Mouse (Mus musculus): ENCODE measurements at regions not wholly inside any gene's neighbourhood (a gene's known extent, or its start where the extent isn't known, plus 50 kb on each side); places are given as distances from the start of the nearest gene placed in this dataset.

DNA sequence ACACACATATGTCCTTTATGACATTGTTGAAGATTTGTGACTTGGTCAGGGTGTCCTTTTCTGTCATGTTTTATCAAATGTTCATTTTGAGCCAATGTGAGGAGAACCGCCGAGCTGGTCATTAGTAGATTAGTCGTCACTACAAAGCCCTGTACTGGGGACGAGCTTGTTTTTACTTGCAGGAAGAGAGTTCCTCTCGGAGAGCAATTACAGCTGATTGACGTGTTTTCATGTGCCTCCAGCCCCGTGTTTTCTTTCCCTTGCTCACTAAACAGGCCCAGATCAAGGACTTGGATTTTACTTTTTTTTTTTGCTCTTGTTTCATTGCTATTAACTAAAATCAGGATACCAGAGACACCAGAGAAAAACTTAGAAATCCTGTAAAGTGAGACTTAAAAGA is 307.1 kb upstream of the Pkn2 start:
- no peak overlapping the region for H3K27ac ChIP-seq
- no peak for TF ChIP-seq CTCF (IDR thresholded peaks at IDR 0.05; ENCODE audit: low read depth)
- H3K27me3 ChIP-seq (ENCODE audit: insufficient read depth, low read length): no peaks in the 10 kb centered on the region
- no peak overlapping the region for H3K4me3 ChIP-seq (replicated peaks; ENCODE audit: low read depth, low read length)
- DNase-seq (ENCODE audit: low spot score): peak; percentile 59
- 13% methylated on average over 7 of the region's 7 CpGs for WGBS
- H3K4me1 ChIP-seq (replicated peaks; ENCODE audit: insufficient read depth, low read length): no peaks in the 10 kb centered on the region
- ATAC-seq (replicated peaks; ENCODE audit: low FRiP score, low read depth): no peak
- no peak overlapping the region for H3K4me2 ChIP-seq (ENCODE audit: low read length)
- H3K36me3 ChIP-seq (ENCODE audit: insufficient read depth, low read length): no peaks in the 10 kb centered on the region
- no peak overlapping the region for H3K9ac ChIP-seq (ENCODE audit: low read depth, low read length)
- H3K9me3 ChIP-seq (replicated peaks; ENCODE audit: low read length): no peaks in the 10 kb centered on the region

DNA sequence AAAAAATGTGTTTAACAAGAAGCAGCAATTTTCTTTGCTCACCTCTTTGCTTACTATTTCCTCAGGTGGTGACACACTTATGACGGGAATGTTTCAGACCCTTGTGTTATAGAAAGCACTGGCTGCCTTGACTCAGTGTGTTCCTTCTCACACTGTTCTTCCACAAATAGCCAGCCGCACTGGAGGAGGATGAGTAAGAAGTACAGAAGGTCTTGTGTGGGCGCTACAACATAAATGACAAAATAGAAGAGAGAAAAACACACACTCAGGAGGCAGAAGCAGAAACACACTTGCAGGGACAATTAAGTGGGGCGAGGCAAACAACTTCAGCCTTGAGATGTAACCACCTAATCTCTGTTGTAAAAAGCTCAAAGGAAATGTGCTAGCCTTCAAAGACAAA is 292.2 kb upstream of the Pkn2 start:
- no peak for ATAC-seq (replicated peaks; ENCODE audit: low FRiP score, low read depth)

DNA sequence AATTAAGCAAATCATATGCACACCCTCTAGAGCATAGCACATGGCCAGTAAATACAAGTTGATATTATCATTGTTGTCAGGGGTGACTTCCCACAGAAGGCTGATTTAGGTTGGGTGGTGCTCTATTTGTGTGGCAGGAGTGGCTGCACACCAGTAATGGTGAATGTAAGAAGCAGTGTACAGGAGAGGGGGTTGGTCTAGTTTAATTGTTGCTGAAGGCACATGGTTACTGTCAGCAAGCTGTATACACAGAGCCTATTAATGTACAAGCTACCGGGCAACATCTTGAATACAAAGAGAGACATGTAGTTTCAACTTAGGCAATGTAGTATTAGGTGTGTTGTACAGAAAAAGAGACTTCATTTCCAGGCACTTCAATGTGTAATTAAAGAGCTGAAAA is 280.6 kb upstream of the Pkn2 start:
- WGBS: 72% methylated on average over 1 of the region's 1 CpGs

More for the DNA sequence above, 292.2 kb upstream of the Pkn2 start:
- 81% methylated on average over 4 of the region's 4 CpGs for WGBS
- Histone ChIP-seq H3K36me3 (ENCODE audit: insufficient read depth, low read length) (no peaks in the 10 kb centered on the region), H3K4me2 (ENCODE audit: low read length) (no peak overlapping the region), H3K4me3 (replicated peaks; ENCODE audit: low read depth, low read length) (no peak overlapping the region), H3K9ac (ENCODE audit: low read depth, low read length) (no peak overlapping the region), H3K9me3 (replicated peaks; ENCODE audit: low read length) (no peaks in the 10 kb centered on the region), H3K27me3 (ENCODE audit: insufficient read depth, low read length) (no peaks in the 10 kb centered on the region), H3K4me1 (replicated peaks; ENCODE audit: insufficient read depth, low read length) (no peaks in the 10 kb centered on the region), H3K27ac (no peak overlapping the region)
- DNase-seq (ENCODE audit: low spot score): no peak
- TF ChIP-seq CTCF (IDR thresholded peaks at IDR 0.05; ENCODE audit: low read depth): no peak

DNA sequence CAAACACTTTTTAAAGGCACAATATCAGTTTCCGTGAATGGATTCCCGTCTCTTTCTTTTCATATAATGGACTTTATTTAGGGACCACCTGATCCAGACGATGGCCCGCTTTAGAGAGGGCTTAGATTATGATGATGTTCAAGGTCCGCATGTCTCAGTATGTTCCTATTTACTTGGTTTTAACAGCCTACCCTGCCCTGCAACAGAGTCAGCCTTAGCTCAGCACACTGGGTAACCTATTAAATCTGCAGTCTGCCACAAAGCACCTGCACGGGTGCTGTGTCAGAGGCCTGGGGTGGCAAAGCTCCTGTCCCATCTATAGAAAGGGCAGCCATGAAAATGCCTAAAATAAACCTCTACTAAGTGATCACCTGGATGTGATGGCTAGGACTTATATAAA is 280.2 kb upstream of the Pkn2 start:
- ATAC-seq (replicated peaks; ENCODE audit: low FRiP score, low read depth) (no peak), DNase-seq (ENCODE audit: low spot score) (no peak)
- Histone ChIP-seq H3K27ac (no peak overlapping the region), H3K9me3 (replicated peaks; ENCODE audit: low read length) (no peaks in the 10 kb centered on the region), H3K36me3 (ENCODE audit: insufficient read depth, low read length) (no peaks in the 10 kb centered on the region), H3K27me3 (ENCODE audit: insufficient read depth, low read length) (no peaks in the 10 kb centered on the region), H3K4me3 (replicated peaks; ENCODE audit: low read depth, low read length) (no peak overlapping the region), H3K9ac (ENCODE audit: low read depth, low read length) (no peak overlapping the region), H3K4me2 (ENCODE audit: low read length) (no peak overlapping the region), H3K4me1 (replicated peaks; ENCODE audit: insufficient read depth, low read length) (no peaks in the 10 kb centered on the region)
- TF ChIP-seq CTCF (IDR thresholded peaks at IDR 0.05; ENCODE audit: low read depth): no peak
- 83% methylated on average over 6 of the region's 6 CpGs for WGBS

More for the DNA sequence above, 280.6 kb upstream of the Pkn2 start:
- Histone ChIP-seq H3K4me3 (replicated peaks; ENCODE audit: low read depth, low read length) (no peak overlapping the region), H3K4me1 (replicated peaks; ENCODE audit: insufficient read depth, low read length) (no peaks in the 10 kb centered on the region), H3K9ac (ENCODE audit: low read depth, low read length) (no peak overlapping the region), H3K27ac (no peak overlapping the region), H3K36me3 (ENCODE audit: insufficient read depth, low read length) (no peaks in the 10 kb centered on the region), H3K27me3 (ENCODE audit: insufficient read depth, low read length) (no peaks in the 10 kb centered on the region), H3K4me2 (ENCODE audit: low read length) (no peak overlapping the region), H3K9me3 (replicated peaks; ENCODE audit: low read length) (no peaks in the 10 kb centered on the region)
- no peak for DNase-seq (ENCODE audit: low spot score)
- 0 out of 2 replicates have a peak, but pooled peaks have one; percentile 21 for ATAC-seq (replicated peaks; ENCODE audit: low FRiP score, low read depth)
- TF ChIP-seq CTCF (IDR thresholded peaks at IDR 0.05; ENCODE audit: low read depth): no peak

DNA sequence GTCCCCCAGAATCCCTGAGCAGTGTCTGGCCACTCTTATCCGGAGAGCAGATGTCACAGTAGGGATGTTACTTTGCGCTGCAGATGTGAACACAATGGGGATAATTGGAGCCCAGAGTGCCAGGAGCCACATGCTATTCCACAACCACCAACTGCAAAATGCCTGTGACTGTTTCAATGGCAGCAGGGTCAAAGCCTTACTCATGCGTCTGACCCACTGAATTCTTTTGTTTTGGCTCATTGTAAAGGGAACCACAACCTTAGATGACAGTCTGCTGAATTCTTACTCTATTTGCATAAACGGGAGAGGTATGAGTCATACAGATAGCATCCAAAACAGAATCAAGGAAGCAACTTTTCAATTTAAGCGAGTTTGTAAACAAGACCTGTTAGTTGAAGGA is 276.8 kb upstream of the Pkn2 start:
- WGBS: 70% methylated on average over 5 of the region's 5 CpGs
- no peak overlapping the region for H3K27ac ChIP-seq
- ATAC-seq (replicated peaks; ENCODE audit: low FRiP score, low read depth) (no peak), DNase-seq (ENCODE audit: low spot score) (no peak)
- no peak overlapping the region for H3K4me3 ChIP-seq (replicated peaks; ENCODE audit: low read depth, low read length)
- no peaks in the 10 kb centered on the region for H3K36me3 ChIP-seq (ENCODE audit: insufficient read depth, low read length)
- H3K4me2 ChIP-seq (ENCODE audit: low read length): no peak overlapping the region
- H3K9ac ChIP-seq (ENCODE audit: low read depth, low read length): no peak overlapping the region
- no peaks in the 10 kb centered on the region for H3K4me1 ChIP-seq (replicated peaks; ENCODE audit: insufficient read depth, low read length)
- no peaks in the 10 kb centered on the region for H3K9me3 ChIP-seq (replicated peaks; ENCODE audit: low read length)
- TF ChIP-seq CTCF (IDR thresholded peaks at IDR 0.05; ENCODE audit: low read depth): no peak
- no peaks in the 10 kb centered on the region for H3K27me3 ChIP-seq (ENCODE audit: insufficient read depth, low read length)

DNA sequence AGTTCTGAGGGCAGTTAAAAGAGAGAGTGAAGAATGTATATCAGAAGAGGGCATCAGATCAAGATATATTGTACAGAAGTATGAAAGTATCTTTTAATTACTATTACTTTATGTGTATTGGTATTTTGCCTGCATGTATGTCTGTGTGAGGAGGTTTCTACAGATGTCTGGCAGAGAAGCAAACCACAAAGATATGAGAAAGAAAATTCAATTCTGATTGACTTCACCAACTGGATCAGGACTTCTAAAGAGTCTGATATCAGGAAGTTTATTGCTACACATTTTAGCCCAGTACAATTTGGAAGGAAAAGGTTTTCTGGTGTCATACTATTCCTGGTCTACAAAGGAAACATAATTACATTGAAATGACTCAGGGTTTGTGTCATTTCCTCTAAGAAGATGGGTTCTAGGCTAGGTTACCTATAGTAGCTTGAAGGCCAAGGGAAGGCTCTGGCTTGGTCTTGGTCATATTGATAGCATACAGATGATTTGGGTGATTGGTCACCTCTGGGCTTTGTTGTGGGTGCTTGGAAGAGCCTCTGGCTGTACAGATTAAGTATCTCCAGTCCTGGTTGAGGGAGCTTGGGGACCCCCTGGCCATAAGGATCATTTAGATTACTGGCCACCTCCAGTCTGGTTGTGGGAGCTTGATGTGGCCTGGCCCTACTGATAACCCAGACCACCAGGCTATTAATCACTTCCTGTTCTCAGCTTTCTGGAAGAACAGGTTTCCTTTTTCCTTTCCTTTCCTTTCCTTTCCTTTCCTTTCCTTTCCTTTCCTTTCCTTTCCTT is 275.1 kb upstream of the Pkn2 start:
- ATAC-seq (replicated peaks; ENCODE audit: low FRiP score, low read depth): no peak
- Histone ChIP-seq H3K4me2 (ENCODE audit: low read length) (no peak overlapping the region), H3K9me3 (replicated peaks; ENCODE audit: low read length) (no peaks in the 10 kb centered on the region), H3K27ac (no peak overlapping the region), H3K36me3 (ENCODE audit: insufficient read depth, low read length) (no peaks in the 10 kb centered on the region), H3K4me3 (replicated peaks; ENCODE audit: low read depth, low read length) (no peak overlapping the region), H3K9ac (ENCODE audit: low read depth, low read length) (no peak overlapping the region), H3K27me3 (ENCODE audit: insufficient read depth, low read length) (no peaks in the 10 kb centered on the region), H3K4me1 (replicated peaks; ENCODE audit: insufficient read depth, low read length) (no peaks in the 10 kb centered on the region)
- no peak for DNase-seq (ENCODE audit: low spot score)
- no peak for TF ChIP-seq CTCF (IDR thresholded peaks at IDR 0.05; ENCODE audit: low read depth)

DNA sequence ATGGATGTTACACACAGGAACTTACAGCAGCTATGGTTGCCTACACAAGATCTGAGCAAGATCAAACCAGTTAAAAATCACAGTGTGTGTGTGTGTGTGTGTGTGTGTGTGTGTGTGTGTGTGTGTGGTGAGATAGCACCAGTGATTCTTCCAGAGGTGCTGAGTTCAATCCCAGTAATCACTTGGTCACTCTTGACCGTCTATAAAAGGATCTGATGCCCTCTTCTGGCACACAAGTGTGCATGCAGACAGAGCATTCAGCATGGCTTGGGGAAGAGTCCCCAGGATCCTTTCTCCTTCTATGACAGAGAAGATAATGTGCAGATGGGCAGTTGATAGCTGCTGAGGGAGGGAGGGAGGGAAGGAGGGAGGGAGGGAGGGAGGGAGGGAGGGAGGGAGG is 274.4 kb upstream of the Pkn2 start:
- H3K9ac ChIP-seq (ENCODE audit: low read depth, low read length): no peak overlapping the region
- no peak overlapping the region for H3K4me3 ChIP-seq (replicated peaks; ENCODE audit: low read depth, low read length)
- no peaks in the 10 kb centered on the region for H3K36me3 ChIP-seq (ENCODE audit: insufficient read depth, low read length)
- 36% methylated on average over 1 of the region's 1 CpGs for WGBS
- TF ChIP-seq CTCF (IDR thresholded peaks at IDR 0.05; ENCODE audit: low read depth): peak; percentile 56; the same call in 1 of the 2 replicates
- H3K4me1 ChIP-seq (replicated peaks; ENCODE audit: insufficient read depth, low read length): no peaks in the 10 kb centered on the region
- no peaks in the 10 kb centered on the region for H3K27me3 ChIP-seq (ENCODE audit: insufficient read depth, low read length)
- ATAC-seq (replicated peaks; ENCODE audit: low FRiP score, low read depth) (no peak), DNase-seq (ENCODE audit: low spot score) (peak; percentile 17)
- H3K9me3 ChIP-seq (replicated peaks; ENCODE audit: low read length): no peaks in the 10 kb centered on the region
- H3K27ac ChIP-seq: no peak overlapping the region
- H3K4me2 ChIP-seq (ENCODE audit: low read length): no peak overlapping the region
